Mouse (Mus musculus) liver, postnatal 0 days (tissue): Measurements from ENCODE around the gene Trpm3. TPM values are rescaled to one million over a fixed set of nuclear protein-coding genes. Genes with fewer than 3 reads are reported as not detected.

Source experiments
- ATAC-seq: fragments of 200-750 bp; cut with Nextera tagmentation; 2 replicates; pipeline ENCODE4 v1.8.0; 2017; ENCODE audit warnings: mild to moderate bottlenecking, moderate library complexity
- DNase-seq: peaks from one replicate; pipeline ENCODE4 v3.0.0-alpha.2; 2016
- H3K27ac ChIP-seq: fragments of 300-500 bp; sonication (generic); 2 replicates; pipeline ENCODE4 v1.5.1; 2014; ENCODE audit warnings: antibody characterized with exemption, moderate library complexity, mild to moderate bottlenecking, low read depth
- H3K27me3 ChIP-seq: fragments of 300-500 bp; sonication (generic); 2 replicates; pipeline ENCODE4 v1.6.1; 2014; ENCODE audit warnings: low read length, control low read depth, mixed read lengths; ENCODE audit not compliant: insufficient read depth
- H3K36me3 ChIP-seq: fragments of 300-500 bp; sonication (generic); replicated peaks from 2 replicates; pipeline ENCODE4 v1.6.1; 2014; ENCODE audit warnings: mild to moderate bottlenecking, control low read depth, low read length, moderate library complexity, mixed read lengths; ENCODE audit not compliant: insufficient read depth
- H3K4me1 ChIP-seq: fragments of 300-500 bp; sonication (generic); 2 replicates; pipeline ENCODE4 v1.6.1; 2014; ENCODE audit warnings: antibody characterized with exemption, mild to moderate bottlenecking, control low read depth; ENCODE audit not compliant: insufficient read depth
- H3K4me2 ChIP-seq: fragments of 300-500 bp; sonication (generic); 2 replicates; pipeline ENCODE4 v1.6.1; 2014; ENCODE audit warnings: low read depth, mild to moderate bottlenecking, low read length, moderate library complexity, mixed read lengths
- H3K4me3 ChIP-seq: fragments of 300-500 bp; sonication (generic); 2 replicates; pipeline ENCODE4 v1.5.1; 2014; ENCODE audit warnings: low read depth, low read length
- H3K9ac ChIP-seq: fragments of 300-500 bp; sonication (generic); replicated peaks from 2 replicates; pipeline ENCODE4 v1.6.1; 2014; ENCODE audit warnings: mild to moderate bottlenecking, moderate library complexity
- H3K9me3 ChIP-seq: fragments of 300-500 bp; sonication (generic); 2 replicates; pipeline ENCODE4 v1.6.1; 2016; ENCODE audit warnings: mild to moderate bottlenecking, control low read depth, low read length, mixed read lengths
- CTCF ChIP-seq: sonication (generic); IDR thresholded peaks from 2 replicates; pipeline ENCODE4 v1.5.1; 2016; ENCODE audit warnings: antibody characterized with exemption, low read depth
- EP300 ChIP-seq: IDR thresholded peaks from 2 replicates; pipeline ENCODE4 v1.6.1; 2016; ENCODE audit warnings: antibody characterized with exemption, low read depth, mild to moderate bottlenecking
- WGBS: fragments of 180-500 bp; shearing (Covaris S2); extraction: QIAGEN DNeasy Blood & Tissue Kit; methylation state at CpG from one replicate; pipeline ENCODE4 v1.1.7; 2014; ENCODE audit not compliant: insufficient replicate concordance; 5-methylcytosine and 5-hydroxymethylcytosine counted together
- polyA plus RNA-seq: library from polyadenylated mRNA; unstranded; fragments of >200 nt; fragmentation: Nextera tagmentation; extraction: Ambion mirVana; gene quantifications from 2 replicates; pipeline ENCODE4 v1.2.1, GENCODE M21; 2015

Trpm3 gene
- polyA plus RNA-seq, 1 experiment from 2014 or later: 0.02 TPM

DNA sequence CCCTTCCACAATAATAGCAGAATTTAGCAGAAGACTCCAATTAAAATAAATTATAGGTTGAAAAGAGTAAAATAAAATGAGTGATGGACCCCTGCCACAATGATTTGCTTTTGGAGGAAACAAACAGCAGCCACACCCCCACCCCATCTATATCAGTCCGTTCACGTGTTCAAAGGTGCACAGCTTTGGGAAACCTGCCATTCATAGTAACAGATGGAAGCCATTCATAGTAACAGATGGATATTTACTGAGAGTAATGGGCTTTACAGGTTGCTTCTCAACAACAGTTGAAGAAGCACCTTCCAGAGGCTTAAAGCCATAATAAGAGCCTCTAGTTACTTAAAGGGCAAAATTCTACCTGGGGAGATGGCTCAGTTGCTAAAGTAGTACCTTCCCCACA, 17.9 kb upstream of the Trpm3 start:
- TF ChIP-seq EP300 (no peak), CTCF (no peak)
- ATAC-seq (no peak), DNase-seq (no peak)
- H3K27ac ChIP-seq: no peak overlapping the region
- no peak overlapping the region for H3K4me3 ChIP-seq
- no peaks in the 10 kb centered on the region for H3K27me3 ChIP-seq
- H3K4me1 ChIP-seq: no peaks in the 10 kb centered on the region
- H3K36me3 ChIP-seq: no peaks in the 10 kb centered on the region
- 75% methylated on average over 2 of the region's 2 CpGs for WGBS
- no peaks in the 10 kb centered on the region for H3K9me3 ChIP-seq
- H3K4me2 ChIP-seq: no peak overlapping the region
- H3K9ac ChIP-seq: no peak overlapping the region

DNA sequence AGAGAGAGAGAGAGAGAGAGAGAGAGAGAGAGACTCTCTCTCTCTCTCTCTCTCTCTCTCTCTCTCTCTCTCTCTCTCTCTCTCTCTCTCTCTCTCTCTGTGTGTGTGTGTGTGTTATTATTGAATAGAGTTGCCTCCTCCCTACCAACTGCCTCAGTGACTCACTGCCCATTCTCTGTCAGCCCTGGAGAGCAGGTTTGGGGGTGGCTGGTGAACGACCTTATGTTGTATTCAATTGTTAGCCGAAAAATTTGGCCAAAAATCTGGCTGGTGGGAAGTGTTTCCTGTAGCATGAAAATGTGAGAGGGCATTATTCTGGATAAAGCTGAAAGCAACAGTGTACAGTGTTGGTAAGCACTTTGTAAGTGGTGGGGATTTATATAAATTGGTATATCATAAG, 17.2 kb upstream of the Trpm3 start:
- Histone ChIP-seq H3K9ac (no peak overlapping the region), H3K27me3 (no peaks in the 10 kb centered on the region), H3K9me3 (no peaks in the 10 kb centered on the region), H3K4me1 (no peaks in the 10 kb centered on the region), H3K4me2 (no peak overlapping the region), H3K4me3 (no peak overlapping the region), H3K36me3 (no peaks in the 10 kb centered on the region), H3K27ac (no peak overlapping the region)
- TF ChIP-seq EP300 (no peak), CTCF (no peak)
- 74% methylated on average over 2 of the region's 2 CpGs for WGBS
- ATAC-seq (no peak), DNase-seq (no peak)

DNA sequence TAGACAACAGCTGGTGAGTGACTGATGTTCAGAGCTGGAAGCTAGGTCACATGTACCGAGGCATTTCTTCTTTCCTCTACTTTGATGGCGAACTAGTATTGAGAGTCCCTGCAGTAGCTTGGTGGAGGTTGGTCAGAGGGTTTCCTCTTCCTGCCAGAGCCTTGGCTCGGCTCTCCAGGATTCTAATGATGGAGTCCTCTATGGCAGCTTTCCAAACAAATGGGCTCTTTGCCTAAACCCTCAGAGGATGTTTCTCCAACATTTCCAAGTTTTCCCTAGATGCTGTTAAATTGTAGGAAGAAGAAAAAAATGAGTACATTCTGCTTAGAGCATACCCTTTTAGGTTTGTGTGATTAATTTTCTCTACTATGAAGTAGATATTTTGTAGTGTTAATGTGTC, 6.2 kb upstream of the Trpm3 start:
- Histone ChIP-seq H3K4me2 (no peak overlapping the region), H3K9me3 (no peaks in the 10 kb centered on the region), H3K36me3 (no peaks in the 10 kb centered on the region), H3K9ac (no peak overlapping the region), H3K27me3 (no peaks in the 10 kb centered on the region), H3K4me1 (no peaks in the 10 kb centered on the region), H3K4me3 (no peak overlapping the region), H3K27ac (no peak overlapping the region)
- ATAC-seq: no peak
- TF ChIP-seq CTCF (no peak), EP300 (no peak)
- DNase-seq: no peak
- 56% methylated on average over 3 of the region's 3 CpGs for WGBS

DNA sequence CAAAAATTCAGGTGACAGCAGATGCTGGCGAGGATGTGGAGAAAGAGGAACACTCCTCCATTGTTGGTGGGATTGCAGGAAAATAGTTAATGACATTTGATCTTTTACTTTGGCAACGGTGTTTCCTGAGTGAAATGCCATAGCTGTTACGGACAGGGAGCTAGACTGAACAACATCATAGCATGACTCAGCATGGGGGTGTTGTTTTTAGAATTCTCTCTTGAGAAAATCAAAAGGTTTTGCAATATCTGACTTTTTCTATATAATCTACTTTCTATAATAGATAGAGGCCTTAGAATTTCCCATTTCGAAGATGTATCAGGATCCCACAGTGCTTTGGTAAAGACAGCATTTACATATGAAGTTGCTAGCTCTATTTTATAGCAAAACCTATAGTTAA, 39.7 kb downstream of the Trpm3 start:
- H3K9me3 ChIP-seq: no peaks in the 10 kb centered on the region
- no peaks in the 10 kb centered on the region for H3K36me3 ChIP-seq
- no peak overlapping the region for H3K4me3 ChIP-seq
- no peak overlapping the region for H3K4me2 ChIP-seq
- ATAC-seq: no peak
- no peak overlapping the region for H3K27ac ChIP-seq
- no peak for TF ChIP-seq CTCF
- TF ChIP-seq EP300: no peak
- DNase-seq: no peak
- H3K27me3 ChIP-seq: no peaks in the 10 kb centered on the region
- no peak overlapping the region for H3K9ac ChIP-seq
- WGBS: 71% methylated on average over 4 of the region's 4 CpGs
- no peaks in the 10 kb centered on the region for H3K4me1 ChIP-seq

DNA sequence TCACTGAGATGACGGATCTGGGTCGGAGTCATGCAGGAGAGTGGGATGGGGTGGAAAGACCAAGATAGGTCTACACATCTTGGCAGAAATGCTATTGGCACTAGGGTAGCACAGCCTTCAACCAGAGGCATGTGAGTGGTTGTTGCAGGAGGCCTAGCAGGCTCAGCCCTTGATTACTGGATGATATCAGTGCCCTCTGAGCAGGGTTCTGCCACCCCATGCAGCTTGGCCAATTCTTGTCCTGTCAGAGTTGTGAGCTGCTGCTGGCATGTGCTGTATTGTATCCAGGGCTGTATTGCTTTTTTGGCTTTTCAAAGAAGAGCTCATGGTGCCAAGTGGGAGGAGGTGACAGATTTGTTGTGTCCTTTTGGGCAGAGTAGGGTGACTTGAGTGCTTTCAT, 40.2 kb downstream of the Trpm3 start:
- WGBS: 92% methylated on average over 2 of the region's 2 CpGs
- H3K36me3 ChIP-seq: no peaks in the 10 kb centered on the region
- H3K9me3 ChIP-seq: no peaks in the 10 kb centered on the region
- no peak overlapping the region for H3K4me2 ChIP-seq
- H3K4me3 ChIP-seq: no peak overlapping the region
- H3K9ac ChIP-seq: no peak overlapping the region
- TF ChIP-seq EP300 (no peak), CTCF (no peak)
- H3K27me3 ChIP-seq: no peaks in the 10 kb centered on the region
- DNase-seq (no peak), ATAC-seq (no peak)
- H3K4me1 ChIP-seq: no peaks in the 10 kb centered on the region
- no peak overlapping the region for H3K27ac ChIP-seq

DNA sequence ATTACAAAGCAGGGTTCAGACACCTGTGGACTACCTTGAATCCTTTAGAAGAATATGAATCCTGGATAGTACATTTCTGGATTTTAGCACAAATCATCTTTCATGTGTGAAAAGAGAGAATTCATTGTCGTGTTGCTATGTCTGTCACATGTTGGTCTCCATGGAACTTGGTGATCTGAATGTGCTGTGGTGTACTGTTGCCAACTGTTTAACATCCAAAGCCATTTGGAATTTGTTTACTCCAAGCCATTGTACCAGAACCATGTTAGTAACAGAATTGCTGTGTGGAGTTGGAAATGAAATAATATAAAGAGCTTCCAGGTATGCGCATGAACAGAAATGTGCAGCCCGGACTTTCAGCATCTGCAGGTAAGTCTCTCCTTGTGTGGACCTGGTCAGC, 41.3 kb downstream of the Trpm3 start:
- no peak overlapping the region for H3K4me2 ChIP-seq
- no peaks in the 10 kb centered on the region for H3K36me3 ChIP-seq
- H3K27ac ChIP-seq: no peak overlapping the region
- no peak for TF ChIP-seq CTCF
- TF ChIP-seq EP300: no peak
- DNase-seq (no peak), ATAC-seq (no peak)
- no peaks in the 10 kb centered on the region for H3K27me3 ChIP-seq
- no peaks in the 10 kb centered on the region for H3K4me1 ChIP-seq
- no peaks in the 10 kb centered on the region for H3K9me3 ChIP-seq
- H3K4me3 ChIP-seq: no peak overlapping the region
- no peak overlapping the region for H3K9ac ChIP-seq
- WGBS: 80% methylated on average over 3 of the region's 3 CpGs

DNA sequence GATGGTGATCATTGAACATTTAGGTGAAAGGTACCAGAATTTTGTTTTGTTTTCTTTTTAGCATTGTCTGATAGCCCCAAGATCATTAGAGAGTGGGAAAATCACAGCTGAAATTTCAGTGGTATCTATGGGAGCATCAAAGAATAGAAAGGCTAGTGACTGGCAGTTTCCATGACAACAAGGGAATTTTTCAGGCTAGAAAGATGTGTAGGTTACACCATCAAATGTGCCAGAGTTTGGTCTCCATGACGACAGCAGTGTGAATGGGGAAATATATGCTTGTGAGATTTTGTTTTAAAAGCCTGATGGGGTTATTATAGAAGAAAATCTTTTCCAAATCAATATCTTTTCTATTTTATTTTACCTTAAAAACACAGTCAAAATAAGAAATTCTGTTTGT, 50.9 kb downstream of the Trpm3 start:
- Histone ChIP-seq H3K9ac (no peak overlapping the region), H3K9me3 (no peaks in the 10 kb centered on the region)
- TF ChIP-seq EP300 (no peak), CTCF (no peak)

More for the DNA sequence above, 50.9 kb downstream of the Trpm3 start:
- no peak overlapping the region for H3K4me3 ChIP-seq
- DNase-seq (no peak), ATAC-seq (no peak)
- no peaks in the 10 kb centered on the region for H3K27me3 ChIP-seq
- WGBS: 58% methylated on average over 1 of the region's 1 CpGs
- no peak overlapping the region for H3K4me2 ChIP-seq
- no peak overlapping the region for H3K27ac ChIP-seq
- no peaks in the 10 kb centered on the region for H3K4me1 ChIP-seq
- H3K36me3 ChIP-seq: no peaks in the 10 kb centered on the region
